Mouse (Mus musculus): Measurements from ENCODE around the gene Setd1b.
"Not testable (repeated sequence)": the region's sequence is repeated elsewhere in the genome, so short reads cannot be mapped to it uniquely, and the experiment has no call there.

The Setd1b gene

GRCm38 (mm10) chr5:123159866-123160265, 17.9 kb downstream of the Setd1b start:
- no peak for DNase-seq (ENCODE audit: low spot score in 2 of 2)

GRCm38 (mm10) chr5:123160341-123160740, 18.3 kb downstream of the Setd1b start:
- DNase-seq (ENCODE audit: low spot score in 2 of 2) = no peak

DNA sequence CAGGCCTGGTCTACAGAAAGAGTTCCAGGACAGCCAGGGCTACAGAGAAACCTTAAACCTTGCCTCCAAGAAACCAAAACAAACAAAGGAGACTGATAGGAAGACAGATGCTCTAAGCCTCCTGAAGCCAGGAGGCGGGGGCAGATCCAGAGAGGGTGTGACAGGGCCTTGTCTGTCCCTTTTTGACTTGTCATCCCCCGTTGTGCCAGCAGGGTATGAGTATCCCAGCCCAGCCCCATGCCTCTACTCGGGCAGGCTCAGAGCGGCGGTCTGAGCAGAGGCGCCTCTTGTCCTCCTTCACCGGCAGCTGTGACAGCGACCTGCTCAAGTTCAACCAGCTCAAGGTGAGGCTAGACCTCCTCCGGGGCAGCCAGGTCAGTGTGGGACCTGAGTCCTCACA, 20.9 kb downstream of the Setd1b start:
- DNase-seq (ENCODE audit: low spot score in 2 of 2) = no peak

GRCm38 (mm10) chr5:123166437-123166836, 24.4 kb downstream of the Setd1b start:
- no peak for DNase-seq (ENCODE audit: low spot score in 2 of 2)

DNA sequence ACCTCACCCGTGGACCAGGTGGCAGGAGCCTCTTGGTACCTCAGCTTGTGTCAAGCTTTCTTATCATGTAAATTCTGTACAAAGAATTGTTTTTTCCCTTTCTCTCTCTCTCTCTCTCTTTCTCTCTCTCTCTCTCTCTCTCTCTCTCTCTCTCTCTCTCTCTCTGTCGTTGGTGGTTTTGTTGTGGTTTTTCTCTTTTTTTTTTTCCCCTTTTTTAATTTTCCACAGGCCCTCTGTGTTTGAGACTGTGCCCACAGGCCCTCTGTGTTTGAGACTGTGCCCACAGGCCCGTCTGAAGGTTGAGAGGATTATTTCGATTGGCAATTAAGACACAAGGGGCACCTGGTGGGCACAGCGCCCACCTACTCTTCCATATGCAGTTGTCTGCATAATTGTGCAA, 25.6 kb downstream of the Setd1b start:
- DNase-seq (ENCODE audit: low spot score in 2 of 2) = no peak

- DNase-seq (ENCODE audit: low spot score in 2 of 2) = no peak
These were observed 27.3 kb downstream of the Setd1b start, which contains the start of gene Psmd9 for GRCm38 (mm10) chr5:123169284-123169683. TSS of gene Psmd9 (plus strand) at chr5:123169413.

GRCm38 (mm10) chr5:123170365-123170764, 28.4 kb downstream of the Setd1b start:
- DNase-seq (ENCODE audit: low spot score in 2 of 2) = no peak

DNA sequence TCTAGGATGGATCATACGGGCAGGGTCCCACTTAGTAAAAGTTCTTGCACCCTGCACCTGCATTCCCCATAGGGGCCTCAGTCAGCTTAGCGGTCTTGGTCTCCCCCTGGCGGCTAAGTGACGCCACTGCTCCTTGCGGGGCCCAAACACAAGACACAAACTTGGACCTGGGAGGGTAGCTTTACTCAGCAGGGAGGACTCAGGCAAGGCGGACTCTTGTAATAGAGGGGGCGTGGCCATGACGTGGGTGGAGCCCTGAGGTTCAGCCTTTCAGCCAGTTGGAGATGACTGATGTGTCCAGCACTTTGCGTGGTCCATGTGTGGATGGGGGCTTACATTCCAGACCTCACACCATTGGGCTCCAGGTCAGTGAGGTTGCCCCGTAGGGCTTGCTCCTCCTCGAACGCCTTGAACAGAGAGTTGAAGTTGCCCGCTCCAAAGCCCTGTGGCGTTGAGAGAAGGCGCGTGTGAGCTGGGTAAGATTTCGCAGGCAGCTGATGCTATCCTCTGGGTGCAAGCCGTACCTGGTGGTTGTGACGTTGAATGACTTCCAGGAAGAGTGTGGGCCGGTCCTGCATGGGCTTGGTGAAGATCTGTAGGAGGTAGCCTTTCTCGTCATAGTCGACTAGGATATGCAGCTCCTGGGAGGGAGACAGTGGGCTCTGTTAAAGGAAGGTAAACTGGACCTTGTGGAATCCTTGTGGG, 29.8 kb downstream of the Setd1b start:
- peak; percentile 81 to 89 for DNase-seq (ENCODE audit: low spot score in 2 of 2)

DNA sequence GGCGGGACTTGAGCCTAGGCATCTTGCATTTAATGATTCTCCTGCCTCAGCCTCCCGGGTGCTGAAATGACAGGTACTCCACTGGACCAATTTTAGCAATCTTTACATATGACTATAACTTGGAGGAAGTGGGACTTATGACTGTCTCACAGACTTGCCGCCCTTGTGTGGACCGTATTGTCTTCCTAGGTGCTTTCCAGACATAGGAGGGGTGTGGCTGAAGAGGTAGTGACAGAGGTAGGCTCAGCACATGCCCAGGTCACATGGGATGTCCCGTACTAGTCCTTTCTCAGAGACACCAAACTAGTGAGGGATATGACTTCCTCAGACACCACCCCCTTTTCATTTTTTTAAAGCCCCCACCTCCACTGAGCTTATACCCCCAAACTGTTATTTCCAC, 36.8 kb downstream of the Setd1b start:
- no peak for DNase-seq (ENCODE audit: low spot score in 2 of 2)

GRCm38 (mm10) chr5:123180390-123180789, 38.4 kb downstream of the Setd1b start:
- no peak for DNase-seq (ENCODE audit: low spot score in 2 of 2)

- no peak for DNase-seq (ENCODE audit: low spot score in 2 of 2)
These were observed 39.5 kb downstream of the Setd1b start for GRCm38 (mm10) chr5:123181536-123181935.

DNA sequence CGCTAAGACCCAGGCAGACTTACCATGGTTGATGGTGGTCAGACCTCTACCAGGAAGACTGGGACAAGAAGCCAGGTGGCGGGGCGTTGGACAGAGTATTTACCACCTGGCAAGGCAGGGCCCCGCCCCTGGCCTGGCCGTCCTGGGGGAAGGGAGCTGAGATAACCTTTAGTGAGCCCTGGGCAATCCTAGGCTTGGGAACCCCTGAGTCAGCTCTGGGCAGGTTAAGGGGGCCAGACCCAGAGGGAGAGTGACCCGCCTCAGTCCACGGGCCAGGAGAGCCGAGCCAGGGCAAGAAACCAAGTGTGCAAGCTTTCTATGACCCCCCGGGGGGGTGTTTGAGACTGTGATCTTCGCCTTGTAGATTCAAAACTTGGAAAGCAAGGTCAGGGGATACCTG, 40.7 kb downstream of the Setd1b start, which contains the start of gene Hpd:
Gene Hpd, minus strand, starts transcription at position 77 of the 400 bp plus-strand sequence.
- no peak for DNase-seq (ENCODE audit: low spot score in 2 of 2)

- no peak for DNase-seq (ENCODE audit: low spot score in 2 of 2)
These were observed 44.0 kb downstream of the Setd1b start for GRCm38 (mm10) chr5:123185966-123186365.

- DNase-seq (ENCODE audit: low spot score in 2 of 2) = no peak
These were observed 45.3 kb downstream of the Setd1b start for GRCm38 (mm10) chr5:123187306-123187705.

DNA sequence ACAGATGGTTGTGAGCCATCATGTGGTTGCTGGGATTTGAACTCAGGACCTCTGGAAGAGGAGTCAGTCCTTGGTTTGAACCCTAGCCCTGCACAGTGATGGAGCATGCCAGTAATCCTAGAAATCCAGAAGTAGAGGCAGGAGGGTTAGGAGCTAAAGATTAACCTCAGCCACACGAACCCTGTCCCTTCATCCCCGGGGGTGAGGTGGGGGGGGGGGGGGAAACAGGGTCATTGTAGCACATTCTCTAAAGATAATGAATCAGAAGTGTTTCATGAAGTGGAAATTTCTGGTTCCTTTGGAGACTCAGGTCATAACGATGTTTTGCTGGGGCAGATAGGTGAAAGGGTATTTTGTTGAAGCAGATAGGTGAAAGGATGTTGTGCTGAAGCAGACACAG, 48.9 kb downstream of the Setd1b start:
- DNase-seq (ENCODE audit: low spot score in 2 of 2) = no peak

DNA sequence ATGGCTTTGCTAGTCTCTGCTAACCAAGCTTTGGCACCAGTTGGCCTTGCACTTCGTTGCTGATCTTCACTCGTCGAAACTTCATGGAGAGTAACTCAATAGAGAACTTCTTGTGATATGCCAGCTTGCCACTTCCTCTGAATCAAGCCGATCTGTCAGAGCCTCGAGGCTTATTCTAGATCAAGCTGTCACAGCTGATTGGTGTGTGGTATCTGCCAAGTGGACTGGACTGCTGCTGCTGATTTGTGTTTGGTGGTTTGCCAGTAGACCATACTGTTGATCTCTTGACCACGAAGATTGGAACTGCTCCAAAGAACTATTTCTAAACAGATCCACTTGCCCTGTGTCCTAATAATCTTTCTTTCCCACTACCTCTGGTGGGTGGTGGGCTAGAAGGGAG, 49.4 kb downstream of the Setd1b start:
- DNase-seq (ENCODE audit: low spot score in 2 of 2) = no peak

DNA sequence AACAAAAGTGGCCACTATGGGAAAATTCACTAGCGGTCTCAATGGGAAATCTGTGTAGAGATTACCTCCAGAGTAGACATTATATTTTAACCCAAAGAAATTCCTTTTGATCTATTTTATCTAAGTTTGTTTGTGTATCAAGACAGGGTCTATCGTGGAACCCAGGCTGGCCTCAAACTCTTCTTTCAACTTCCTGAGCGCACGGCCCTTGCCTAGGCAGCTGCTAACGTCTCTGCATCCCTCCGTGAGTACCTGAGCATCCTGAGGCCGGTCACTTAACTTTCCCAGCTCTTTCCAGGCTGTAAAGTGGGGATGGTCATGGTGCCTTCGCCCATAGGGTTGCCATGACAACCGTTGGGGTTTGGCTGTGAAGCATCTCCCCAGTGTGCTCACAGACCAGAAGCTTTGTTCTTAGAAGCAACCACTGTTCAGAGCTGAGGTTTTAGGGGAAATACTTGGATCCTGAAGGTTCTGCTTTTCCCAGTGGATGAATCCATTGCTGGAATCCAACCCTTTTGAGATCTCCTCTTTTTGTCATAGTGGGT, 50.7 kb downstream of the Setd1b start:
- no peak for DNase-seq (ENCODE audit: low spot score in 2 of 2)

- DNase-seq (ENCODE audit: low spot score in 2 of 2) = peak; percentile 48 to 52
These were observed 51.4 kb downstream of the Setd1b start for GRCm38 (mm10) chr5:123193436-123193835.

DNA sequence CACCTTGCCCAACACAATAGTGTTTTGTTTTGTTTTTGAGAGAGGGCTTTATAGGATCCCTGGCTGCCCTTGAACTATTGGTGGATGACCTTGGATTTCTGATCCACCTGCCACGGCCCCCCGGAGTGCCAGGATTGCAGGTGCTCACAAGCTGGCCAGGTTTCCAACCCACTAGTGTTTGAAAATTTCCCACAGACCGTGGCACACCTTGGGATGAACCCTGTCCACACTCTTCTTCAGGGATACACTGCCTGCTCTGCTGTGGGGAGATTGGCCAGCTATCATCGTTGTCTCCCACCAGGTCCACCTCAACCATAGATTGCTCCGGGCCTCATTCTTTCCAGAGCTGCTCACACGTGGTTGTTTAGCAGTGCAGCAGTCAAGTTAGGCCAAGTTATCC, 52.9 kb downstream of the Setd1b start:
- DNase-seq (ENCODE audit: low spot score in 2 of 2) = no peak

DNA sequence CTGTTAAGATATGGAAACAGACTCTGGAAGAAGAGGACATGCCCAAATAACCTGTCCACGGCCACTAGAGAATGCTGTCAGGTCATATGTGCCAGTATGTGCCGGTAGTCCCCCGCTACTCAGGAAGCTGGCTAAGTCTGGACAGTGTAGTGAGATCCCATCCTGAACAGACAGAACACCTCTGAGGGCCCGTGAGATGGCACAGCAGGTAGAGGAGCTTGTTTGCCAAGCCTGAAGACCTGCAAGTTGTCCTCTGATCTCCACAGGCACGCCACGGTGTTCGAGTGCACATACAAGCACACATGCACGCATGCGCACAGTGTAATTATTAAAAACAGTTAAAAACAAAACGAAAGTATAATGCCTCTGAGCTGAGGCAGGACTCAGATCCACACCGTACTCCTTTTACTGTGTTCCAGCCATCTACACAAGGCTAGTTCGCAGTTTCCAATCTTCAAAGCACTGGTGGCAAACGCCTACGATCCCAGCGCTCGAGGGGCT, 53.6 kb downstream of the Setd1b start:
- no peak for DNase-seq (ENCODE audit: low spot score in 2 of 2)

DNA sequence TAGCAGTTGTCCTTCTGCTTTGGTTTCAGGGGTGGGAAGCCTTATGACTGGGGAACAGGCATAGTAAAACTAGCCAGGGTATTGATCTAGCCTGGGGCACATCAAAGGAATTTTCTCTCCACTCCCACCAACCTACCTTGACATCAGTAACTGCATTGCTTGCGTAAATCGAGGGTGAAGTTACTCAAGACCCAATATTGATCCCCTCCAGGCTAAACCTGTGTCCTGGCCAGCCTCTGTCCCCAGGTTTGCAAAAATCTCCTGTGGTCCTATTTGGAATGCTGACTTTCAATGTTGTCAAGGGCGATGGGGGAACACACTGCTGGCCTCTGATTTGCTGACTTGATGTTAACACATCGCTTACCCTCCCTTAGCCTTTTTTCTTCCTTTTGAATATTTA, 54.8 kb downstream of the Setd1b start:
- no peak for DNase-seq (ENCODE audit: low spot score in 2 of 2)

DNA sequence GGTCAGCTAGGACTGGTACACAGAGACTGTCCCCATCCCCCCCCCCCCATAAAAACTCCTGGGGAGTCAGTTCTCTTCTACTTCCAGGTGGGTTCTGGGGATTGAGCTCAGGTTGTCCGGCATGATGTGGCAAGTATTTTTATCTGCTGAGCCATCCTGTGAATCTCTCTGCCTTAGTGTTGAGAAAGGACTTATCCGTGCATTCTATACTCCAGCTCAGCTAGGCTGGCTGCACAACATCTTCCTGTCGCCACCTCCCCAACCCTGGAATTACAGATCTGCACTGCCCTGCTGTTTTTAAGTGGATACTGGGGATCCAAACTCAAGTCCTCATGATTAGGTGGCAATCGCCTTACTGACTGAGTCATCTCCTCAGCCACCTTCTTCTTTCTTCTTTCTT, 56.5 kb downstream of the Setd1b start:
- DNase-seq (ENCODE audit: low spot score in 2 of 2) = no peak

DNA sequence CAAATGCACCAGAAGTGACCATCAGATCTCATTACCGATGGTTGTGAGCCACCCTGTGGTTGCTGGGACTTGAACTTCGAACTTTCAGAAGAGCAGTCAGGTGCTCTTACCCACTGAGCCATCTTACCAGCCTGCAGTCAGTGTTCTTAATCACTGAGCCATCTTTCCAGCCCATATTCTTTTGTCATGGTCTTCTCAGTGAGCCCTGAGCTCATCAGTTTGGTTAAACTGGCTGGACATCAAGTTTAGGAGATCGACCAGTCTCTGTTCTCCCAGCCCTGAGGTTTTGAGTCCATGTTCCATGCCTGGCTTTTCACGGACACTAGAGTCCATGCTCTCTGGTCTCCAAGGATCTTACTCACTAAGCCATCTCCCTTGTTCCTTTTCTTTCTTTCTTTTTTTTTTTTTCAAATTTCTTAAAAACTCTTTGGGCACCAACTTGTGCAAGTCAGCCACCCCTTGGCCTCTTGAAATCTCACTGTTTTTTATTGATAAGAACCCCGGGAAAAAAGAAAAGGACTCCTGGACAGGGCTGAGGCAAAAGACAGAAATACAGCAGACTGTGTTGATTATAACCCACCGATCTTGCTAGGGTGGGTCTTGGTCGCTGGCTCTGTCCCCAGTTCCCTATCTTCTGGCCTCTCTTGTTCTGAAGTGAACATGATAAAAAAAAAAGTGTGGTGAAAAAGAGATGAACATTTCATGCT, 59.0 kb downstream of the Setd1b start:
- not testable (repeated sequence) for DNase-seq (ENCODE audit: low spot score in 2 of 2)

Data from spleen, postnatal 14 days (tissue).